Mouse (Mus musculus) CD4-positive, CD25-positive, alpha-beta regulatory T cell, adult 4 months (primary cell): ENCODE results near the gene Mre11a. TPM values are rescaled to one million over a fixed set of nuclear protein-coding genes. Genes with fewer than 3 reads are reported as not detected.

Experiments used
- ATAC-seq: one replicate; pipeline ENCODE4 v1.8.0; 2017
- polyA plus RNA-seq, 2 experiments: library from polyadenylated mRNA; unstranded; fragments of 100-300 nt; shearing (Covaris generic); gene quantifications; one replicate each; pipeline ENCODE4 v1.2.1; 2017

The Mre11a gene
- polyA plus RNA-seq, 2 experiments from 2014 or later: 24.0 to 25.6 TPM

DNA sequence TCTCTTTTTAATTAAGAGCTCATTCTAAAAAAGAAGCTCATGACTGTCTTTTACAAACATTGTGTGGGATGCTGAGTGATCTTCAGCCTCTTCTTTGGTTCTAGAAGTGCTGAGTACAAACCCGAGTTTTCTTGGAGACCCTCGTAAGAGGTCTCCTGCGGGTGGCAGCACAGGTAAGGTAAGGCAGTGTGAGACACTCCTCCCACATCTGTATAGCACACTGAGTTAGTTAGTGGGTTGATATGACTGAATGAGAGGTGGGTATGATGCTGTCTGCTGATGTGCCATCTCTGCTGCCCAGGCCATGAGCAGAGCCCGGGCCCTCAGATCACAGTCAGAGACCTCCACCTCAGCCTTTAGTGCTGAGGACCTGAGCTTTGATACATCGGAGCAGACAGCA, 40.4 kb downstream of the Mre11a start:
- ATAC-seq: no peak

DNA sequence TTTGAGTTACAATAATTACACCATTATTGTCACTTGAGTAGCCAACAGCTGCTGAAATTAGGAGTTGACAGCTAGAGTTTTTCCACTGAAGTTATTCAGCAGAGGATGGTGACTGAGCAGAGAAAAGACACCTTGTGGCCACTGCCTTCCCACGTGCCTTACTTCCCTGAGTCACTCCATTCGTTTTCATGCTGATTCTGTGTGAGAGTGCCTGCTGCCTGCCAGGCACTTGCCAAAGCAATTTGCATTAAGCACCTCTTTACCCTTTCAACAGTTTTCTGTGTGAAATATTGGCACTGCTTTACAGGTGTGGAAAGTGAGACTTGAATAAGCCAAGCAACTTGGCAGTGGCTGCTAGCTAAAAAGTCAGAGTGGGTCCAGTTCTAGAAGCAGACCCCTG, 43.4 kb downstream of the Mre11a start:
- no peak for ATAC-seq

DNA sequence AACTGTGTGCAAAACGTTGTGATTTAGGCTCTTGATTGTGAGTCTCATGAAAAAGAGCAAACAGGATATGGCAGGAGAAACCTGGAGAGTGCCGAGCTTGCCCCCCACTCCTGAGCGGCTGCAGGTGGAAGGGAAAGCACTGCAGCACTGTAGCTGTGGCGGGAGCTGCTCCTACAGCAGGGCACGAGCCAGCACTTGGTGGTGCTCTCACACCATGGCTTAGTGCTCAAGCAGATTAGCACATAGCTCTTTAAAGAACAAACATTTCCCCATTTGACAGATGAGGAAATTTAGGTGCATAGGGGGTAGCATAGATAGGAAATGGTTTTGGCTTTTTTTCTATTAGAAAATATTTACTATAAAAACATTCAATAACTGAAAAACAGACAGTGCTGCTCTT, 47.6 kb downstream of the Mre11a start:
- peak; percentile 47 for ATAC-seq

DNA sequence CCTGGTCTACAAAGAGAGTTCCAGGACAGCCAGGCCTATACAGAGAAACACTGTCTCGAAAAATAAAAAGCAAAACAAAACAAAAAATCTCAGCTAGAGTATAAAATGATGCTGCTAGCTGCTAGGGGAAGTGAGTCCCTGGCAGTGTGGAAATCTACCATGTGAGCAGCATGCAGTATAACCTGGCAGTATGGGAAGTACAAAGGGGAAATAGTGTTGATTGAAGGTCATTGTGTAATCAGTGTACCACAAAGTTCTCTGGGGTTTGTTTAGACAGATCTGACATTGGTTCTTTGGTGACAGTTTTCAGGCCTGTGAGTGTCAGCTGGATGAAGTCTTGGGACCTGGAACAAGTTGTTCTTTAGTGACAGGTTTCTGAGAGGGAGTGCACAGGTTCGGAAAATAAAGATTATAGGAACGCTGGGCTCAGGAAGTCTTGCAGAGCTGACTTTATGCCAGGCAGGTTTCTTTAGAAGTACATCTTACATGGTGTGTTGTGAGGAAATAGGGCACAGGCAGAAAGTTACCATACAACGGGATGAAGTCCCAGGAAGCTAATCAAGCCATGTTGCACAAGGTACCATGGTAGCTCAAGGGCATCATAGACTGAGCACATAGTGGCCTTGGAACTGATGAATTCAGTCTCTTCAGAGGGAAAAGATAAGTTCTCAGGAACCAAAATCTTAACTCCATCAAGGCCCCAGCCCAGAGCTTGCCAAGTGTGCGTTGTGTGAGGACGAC, 51.1 kb downstream of the Mre11a start:
- no peak for ATAC-seq

DNA sequence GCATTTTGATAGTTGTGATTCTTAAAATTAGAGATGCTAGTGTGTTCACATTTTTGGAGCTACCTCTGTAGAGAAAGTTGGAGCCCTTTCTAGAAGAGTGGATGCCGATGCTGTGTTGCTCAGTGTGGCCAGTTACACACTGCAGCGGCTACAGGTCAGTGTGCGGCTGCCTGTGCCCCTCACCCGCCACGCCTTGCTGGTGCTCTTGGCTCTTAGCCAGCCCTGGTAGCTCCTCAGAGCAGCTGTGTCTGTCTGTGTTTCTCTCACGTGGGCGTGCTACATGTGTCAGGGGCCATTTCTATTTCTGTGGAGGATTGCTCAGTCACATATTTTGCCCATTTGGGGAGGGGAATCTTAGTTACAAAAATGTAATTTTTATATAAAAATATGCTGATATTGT, 55.1 kb downstream of the Mre11a start:
- ATAC-seq: no peak

DNA sequence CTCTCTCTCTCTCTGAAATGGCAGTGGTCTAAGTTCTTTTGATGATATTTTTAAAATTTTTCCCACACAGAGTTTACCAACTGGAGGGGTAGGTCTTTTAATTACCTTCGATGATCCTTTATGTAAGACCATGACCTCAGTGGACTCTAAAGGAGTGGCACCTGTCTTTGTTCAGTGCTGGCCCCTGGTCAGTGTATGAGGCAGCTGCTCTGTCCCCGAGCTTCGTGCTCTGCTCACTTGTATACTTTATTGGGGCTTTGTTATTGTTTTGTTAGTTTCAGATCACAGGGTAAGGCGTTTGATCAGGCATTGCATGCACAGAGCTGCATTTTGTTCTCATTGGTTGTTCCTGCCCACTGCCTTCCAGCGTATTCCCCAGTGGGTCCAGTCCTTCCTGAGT, 55.5 kb downstream of the Mre11a start:
- no peak for ATAC-seq

DNA sequence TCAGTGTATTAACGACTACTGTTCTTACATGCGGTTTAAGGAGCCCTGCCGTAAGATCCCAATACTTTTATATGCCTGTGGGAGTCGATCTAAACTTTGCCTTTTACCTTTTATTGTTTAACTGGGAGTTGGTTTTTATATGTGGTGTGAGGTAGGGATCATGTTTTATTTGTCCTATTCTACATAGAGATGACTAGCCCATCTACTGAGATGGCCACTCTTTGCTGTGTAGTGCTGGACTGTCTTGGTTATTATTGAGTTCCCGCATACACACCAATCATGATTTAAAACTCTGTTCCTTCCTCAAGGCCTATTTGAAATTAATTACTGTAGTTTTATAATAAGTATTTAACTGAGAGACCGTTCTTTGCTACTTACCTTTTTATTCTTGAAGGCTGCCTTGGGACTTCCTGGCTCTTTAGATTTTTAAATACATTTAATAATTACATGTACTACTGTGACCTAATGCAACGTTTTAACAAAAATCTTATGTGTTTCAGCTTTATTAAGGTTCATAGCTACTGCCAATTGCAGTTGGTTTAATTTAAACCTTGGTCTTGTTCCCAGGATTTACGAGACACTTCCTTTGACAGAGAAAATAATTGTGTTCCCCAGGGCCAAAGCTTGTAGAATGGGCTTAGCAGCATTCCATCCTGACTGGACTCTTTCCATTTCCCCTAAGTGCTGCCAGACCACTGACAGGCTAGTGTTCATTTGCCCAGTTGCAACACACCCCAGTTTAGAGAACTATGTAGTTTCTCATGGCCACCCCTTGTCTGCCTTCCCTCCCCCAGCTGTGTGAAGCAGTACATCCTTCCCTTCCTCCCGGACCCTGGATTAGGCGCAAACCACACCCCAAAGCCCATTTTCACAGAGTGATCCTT, 57.7 kb downstream of the Mre11a start:
- ATAC-seq: no peak

DNA sequence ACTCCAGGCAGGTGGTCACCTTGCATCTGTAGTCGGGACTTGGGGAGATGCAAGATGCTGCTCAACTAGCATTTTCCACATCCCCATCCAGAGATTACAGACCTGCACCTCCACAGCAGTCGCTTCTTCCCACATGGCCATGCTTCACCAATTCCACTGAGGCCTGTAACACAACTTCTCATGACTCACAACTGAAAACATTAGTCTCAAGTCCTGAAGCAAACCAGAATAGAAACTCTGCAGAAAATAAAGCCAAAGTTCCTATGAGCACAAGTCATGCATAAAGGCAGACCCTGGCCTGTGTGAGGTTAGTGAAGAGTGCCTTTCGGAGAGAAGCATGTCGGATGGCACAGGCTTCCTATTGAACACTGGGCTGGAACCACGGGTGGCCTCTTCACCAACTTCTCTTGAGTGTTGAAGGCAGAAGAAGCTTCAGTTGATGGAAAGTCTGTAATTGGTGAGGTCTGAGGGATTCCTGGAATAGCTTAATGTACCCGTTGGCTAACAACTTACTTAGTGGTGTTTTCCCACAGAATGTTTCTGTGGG, 58.9 kb downstream of the Mre11a start:
- ATAC-seq: no peak

DNA sequence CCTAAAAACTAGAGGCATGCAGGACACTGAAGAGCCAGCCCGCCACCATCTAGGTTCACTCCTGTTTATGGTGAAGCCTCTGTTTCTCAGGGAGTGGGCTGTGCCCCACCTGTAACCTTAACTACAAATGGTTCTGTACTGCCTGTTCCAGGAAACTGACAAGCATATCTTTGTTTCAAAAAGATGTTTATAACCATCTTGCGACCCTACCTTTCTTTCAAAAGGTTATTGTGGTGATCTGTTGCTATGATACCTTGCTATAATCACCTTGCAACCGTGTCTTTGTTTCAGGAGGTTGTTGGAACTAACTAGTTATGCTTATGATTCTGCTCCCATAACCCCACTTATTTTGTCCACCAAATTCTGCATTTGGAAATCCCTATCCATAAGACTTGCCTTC, 59.4 kb downstream of the Mre11a start:
- ATAC-seq: peak; percentile 60

DNA sequence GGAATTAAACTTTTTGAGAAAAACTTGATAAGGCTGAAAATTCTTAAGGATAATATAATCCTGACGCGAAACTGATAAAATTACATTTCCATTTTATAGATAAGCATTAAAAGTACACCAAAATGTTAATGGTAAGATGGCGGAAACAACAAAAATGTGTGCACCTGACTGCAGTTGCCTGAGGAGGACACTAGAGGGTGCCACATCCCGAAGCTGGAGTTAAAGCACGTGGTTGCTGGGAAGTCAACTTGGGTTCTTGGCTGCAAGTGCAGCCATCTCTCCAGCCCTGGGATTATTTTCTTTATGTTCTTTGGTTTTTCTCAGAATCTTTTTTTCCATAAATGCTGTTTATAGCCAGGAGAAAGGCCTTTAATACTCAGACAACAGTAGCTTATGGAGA, 62.0 kb downstream of the Mre11a start:
- ATAC-seq: peak; percentile 38

DNA sequence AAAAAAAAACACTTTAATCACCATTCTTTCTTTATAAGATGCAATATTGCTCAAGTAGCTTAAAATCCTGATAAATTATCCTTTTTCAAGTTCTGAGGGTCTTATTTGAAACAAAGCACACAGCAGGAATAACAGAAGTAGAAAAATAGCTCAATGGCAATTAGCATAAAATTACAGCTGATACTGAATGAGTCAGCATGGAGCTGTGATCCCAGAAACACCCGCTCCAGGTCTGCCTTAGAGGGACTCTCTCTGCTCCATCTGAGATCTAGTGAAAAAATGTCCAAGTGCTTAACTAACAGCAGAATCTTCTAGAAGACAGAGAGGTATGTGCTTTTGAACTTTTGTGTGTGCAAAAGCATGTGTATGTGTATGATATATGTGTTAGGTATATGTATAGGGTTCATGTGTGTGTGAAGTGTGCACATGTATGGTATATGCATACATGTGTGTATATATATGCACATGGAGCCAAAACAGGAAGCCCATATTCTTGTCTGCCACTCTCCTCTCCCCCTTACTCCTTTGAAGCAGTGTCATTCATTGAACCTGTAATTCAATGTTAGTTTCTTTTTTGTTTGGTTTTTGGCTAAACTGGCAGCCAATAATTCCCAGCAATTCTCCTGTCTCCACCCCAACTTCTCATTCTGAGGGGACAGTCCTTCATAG, 63.9 kb downstream of the Mre11a start:
- peak; percentile 55 for ATAC-seq

DNA sequence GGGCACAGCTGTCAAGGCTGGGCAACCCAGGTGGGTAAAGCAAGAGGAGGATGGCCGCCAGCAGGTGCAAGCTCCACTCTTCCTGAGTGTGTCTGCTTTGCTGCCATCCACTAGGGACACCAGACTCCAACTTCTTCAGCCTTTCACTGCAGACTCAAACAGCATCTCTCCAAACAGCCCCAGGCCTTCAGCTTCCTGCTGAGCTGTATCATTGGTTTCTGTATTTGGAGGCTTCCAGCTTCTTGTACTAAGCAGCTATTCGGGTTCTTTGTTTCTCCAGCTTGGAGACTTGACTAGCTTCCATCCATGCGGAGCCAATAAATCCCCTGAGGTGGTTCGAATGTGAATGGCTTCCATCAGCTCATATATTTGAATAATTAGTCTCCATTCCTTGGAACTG, 70.1 kb downstream of the Mre11a start:
- no peak for ATAC-seq

DNA sequence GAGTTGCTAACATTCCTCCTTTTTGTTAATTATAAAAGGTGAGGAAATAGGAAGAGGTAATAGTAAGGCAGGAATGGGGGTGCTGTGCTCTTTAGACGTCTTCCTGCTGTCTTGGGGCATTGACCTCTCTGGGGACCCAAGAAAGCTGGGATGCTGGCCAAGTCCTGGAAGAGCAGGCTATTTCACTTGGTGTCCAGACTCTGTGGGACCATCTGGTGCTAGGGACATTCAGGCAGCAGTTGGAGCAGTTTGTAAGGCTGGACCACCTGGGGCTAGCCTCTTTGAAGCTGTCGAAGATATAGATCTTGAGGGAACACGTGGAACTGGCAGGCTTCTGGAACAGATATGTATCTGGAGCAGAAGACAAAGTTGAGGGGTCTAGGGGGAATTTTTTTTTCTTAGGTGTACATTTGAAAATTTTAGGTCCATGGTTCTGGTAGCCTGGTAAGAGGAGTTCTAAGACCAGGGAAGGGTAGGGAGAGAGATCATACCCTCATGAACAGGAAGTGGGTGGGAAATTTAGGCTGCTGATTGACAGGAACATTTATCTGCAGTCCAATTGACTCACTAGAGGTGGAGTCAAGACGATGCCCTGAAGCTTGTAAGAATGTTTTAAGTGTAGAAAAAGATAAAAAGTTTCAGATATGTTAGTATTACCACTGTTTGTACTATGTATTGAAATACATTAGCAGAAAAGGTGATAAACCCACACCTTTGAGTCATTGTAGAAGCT, 72.6 kb downstream of the Mre11a start:
- peak; percentile 57 for ATAC-seq

DNA sequence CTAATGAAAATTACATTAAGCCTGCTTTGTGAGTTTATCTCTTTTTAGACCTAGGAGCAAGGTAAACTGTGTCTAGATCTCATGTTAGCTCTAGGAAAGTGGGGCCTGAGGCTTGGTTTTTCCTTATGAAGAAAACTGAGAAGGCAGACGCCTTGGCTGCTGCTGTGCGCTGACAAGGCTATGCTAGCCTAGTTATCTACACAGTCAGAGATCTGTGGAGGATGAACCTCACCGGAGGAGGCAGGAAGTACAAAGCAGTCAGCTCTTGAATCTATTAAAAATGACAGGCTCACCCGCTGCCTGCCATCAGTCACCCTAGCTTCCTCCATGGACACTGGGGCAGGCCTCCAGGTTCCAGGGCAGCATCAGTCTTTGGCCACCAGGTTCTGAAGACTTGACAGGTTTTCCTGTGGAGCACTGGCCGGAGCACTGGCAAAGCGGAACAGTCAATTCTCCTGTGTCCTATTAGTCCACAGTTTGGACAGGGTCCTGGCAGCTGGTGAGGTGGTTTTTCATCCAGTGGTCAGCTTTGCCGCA, 73.8 kb downstream of the Mre11a start:
- ATAC-seq: peak; percentile 39

DNA sequence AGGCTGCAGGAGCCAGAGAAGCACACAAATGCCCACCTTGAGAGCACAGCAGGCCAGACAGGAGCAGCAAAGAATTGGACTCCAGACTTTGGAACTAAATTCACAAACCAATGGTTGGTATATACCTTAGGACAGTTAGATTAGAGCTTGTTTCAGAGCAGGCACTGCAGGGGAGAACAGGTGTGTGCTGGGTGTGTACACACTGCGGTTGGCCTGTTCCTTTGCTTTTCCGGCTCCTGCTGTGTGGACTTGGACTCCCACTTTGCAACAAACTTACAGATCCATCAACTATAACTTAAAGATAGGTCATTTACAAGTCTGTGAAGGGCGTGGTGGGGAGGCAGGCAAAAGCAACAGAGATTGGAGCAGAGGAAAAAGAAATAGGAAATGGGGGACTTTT, 74.3 kb downstream of the Mre11a start:
- no peak for ATAC-seq

DNA sequence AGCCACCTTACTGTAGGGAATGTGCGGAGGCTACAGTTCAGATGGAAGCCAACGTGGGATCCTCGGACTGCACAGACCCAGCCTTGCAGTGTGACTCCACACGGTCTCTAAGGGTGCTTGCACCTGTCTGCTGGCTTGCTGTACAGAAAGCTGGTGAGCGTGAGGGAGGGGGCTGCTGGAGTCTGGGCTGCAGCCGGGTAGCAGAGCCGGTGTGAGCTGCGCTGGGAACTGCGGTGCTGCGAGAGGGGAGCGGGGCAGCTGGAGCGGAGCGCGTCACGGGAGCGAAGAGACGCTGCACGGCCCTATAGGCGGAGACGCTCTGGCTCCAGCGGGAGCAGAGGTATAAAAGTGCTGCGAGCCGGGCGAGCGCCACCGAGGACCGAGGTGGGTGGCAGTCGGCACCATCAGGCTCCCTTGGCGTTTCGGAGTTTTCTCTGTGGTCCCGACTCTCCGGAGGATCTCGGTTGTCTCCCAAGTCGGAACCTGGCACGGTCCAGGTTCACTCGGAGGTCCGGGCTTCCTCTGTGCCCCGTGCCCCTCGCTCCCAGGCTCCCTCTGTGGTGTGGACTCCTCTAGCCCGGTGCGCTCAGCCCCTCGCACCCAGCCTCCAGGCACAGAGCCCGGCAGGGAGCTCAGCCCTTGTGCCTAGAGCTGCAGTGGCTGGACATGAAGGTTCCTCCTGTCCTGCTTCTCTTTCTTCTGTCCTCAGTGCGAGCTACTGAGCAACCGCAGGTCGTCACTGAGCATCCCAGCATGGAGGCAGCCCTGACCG, 75.6 kb downstream of the Mre11a start, which contains the start of gene Gpr83:
Gene Gpr83, plus strand, starts transcription at position 343 of the 772 bp plus-strand sequence.
- ATAC-seq: peak; percentile 78

DNA sequence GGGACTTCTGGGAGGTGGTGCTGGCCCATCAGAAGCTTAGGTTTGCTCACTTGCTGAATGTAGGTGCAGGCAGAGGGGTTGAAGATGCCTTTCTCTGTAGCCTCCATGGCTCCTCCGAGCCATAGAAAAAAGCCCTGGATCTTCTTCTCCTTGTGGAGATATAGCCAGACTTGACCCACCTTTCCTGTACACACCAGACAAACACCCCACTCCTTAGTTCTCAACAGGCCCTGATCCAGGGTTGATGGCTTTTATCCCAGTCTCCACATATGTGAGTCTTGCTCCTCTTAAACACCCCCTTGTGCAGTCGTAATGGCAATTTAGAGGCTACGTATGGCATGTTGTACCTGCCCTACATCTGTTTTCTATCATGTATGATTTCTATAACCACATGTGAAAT, 78.7 kb downstream of the Mre11a start:
- ATAC-seq: no peak

DNA sequence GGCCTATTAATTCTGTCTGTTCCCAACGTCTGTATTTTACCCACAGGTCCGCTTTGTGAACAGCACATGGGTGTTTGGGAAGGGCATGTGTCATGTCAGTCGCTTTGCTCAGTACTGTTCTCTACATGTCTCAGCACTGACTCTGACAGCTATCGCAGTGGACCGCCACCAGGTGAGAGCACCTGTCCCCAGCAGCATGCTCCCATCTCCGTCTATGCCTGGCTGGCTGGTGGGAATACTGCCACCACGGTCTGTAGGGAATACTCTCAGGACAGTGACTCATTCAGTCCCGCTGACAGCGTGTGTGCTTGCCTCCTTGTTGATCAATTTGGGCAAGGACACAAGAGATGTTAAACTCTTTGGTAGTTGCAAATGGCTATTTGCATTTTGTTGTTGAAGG, 80.3 kb downstream of the Mre11a start:
- no peak for ATAC-seq

DNA sequence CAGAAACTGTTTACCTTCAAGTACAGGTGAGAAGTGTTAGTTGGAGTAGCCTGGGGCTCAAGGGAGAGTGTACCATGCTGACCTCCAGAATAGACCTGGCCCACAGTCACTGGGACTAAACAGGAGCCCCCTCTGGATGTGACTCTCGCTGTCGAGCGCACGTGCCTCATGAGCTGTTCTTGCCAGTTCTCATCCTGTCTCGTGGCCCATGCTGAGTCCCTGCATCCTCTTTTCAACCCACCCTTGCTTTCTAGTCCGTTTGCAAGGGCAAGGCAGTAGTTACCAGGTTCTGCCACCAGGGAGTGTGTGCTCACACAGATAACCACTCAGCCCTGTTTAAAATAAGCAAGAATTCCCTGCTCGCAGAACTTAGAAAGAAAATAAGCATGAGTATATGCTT, 82.5 kb downstream of the Mre11a start:
- peak; percentile 93 for ATAC-seq

DNA sequence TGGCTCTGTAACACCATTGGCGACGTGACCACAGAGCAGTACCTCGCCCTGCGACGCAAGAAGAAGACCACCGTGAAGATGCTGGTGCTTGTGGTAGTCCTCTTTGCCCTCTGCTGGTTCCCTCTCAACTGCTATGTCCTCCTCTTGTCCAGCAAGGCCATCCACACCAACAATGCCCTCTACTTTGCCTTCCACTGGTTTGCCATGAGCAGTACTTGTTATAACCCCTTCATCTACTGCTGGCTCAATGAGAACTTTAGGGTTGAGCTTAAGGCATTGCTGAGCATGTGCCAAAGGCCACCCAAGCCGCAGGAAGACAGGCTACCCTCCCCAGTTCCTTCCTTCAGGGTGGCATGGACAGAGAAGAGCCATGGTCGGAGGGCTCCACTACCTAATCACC, 83.9 kb downstream of the Mre11a start:
- ATAC-seq: no peak

DNA sequence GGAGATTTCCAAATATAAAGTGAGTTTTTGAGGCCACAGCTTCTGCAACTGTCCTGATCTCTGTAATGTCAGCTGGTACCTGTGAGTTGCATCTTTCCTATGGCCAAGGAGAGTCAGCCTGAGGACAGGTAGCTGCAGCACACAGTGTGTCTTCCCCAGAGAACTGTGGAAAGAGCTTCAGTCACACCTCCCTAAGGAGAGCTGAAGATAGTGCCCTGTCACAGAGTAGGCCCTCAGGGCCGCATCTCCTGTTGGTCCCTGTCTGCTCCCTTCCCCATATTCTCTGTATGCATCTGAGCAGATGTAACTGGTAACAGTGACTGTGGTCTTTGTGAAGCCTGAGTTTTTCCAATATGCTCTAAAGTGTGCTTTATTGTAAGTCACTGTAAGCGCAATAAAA, 85.9 kb downstream of the Mre11a start:
- ATAC-seq: no peak
